24 mouse cellular contexts compared by ENCODE assay signal in genomic region chr1:42623766-42624165, GRCm38 (mm10).
DNase-seq lines count a peak whose midpoint lies in the region; ATAC-seq and TF ChIP-seq lines count a peak whose summit lies in the region.
"Had no signal": no experiment of that assay in that cellular context is flagged by ENCODE, and none has a peak within 500 bp of the region (broad histone marks: within the 10 kb centered on the region; RNA-seq: fewer than 3 reads in every experiment).

No protein-coding gene starts in this region.

- ATAC-seq in embryonic facial prominence, embryonic 14.5 days (ENCODE audit: low read depth), result no peak
- 0 out of 2 replicates have a peak, but pooled peaks have one; percentile 35 for ATAC-seq in kidney, embryonic 14.5 days (ENCODE audit: low FRiP score, low TSS enrichment)
- no peak for ATAC-seq in hindbrain, embryonic 12.5 days (ENCODE audit: low FRiP score)
- ATAC-seq: activated CD4-positive, CD25-positive, alpha-beta regulatory T cell, adult 4 months; CD4-positive, CD25-positive, alpha-beta regulatory T cell, adult 4 months; Patski had no signal

- H3K9me3 ChIP-seq in embryonic facial prominence, embryonic 14.5 days (ENCODE audit: control insufficient read depth, low read length), result 0 out of 2 replicates have a peak, but pooled peaks cover 6% of the 10 kb centered on the region
- H3K9me3 ChIP-seq in embryonic facial prominence, embryonic 10.5 days, result peaks cover 9% of the 10 kb centered on the region; the same call in 1 of the 2 replicates
- H3K9me3 ChIP-seq in kidney, embryonic 14.5 days (ENCODE audit: control insufficient read depth, low read length), result 0 out of 2 replicates have a peak, but pooled peaks cover 2% of the 10 kb centered on the region
- no peaks in the 10 kb centered on the region for H3K9me3 ChIP-seq in ES-E14 (ENCODE audit: control insufficient read depth, insufficient read depth, low read depth, low read length)
- peaks cover 7% of the 10 kb centered on the region; the same call in 1 of the 2 replicates for H3K9me3 ChIP-seq in hindbrain, embryonic 12.5 days (replicated peaks)

- no peak overlapping the region for H3K27ac ChIP-seq in embryonic facial prominence, embryonic 14.5 days (replicated peaks; ENCODE audit: low read depth, low read length)
- no peak overlapping the region for H3K27ac ChIP-seq in embryonic facial prominence, embryonic 10.5 days (replicated peaks)
- no peak overlapping the region for H3K27ac ChIP-seq in kidney, embryonic 14.5 days (ENCODE audit: low read depth, low read length)
- H3K27ac ChIP-seq in ES-E14 (ENCODE audit: insufficient read depth, low read depth, low read length, poor library complexity, severe bottlenecking), result no peak overlapping the region
- no peak overlapping the region for H3K27ac ChIP-seq in hindbrain, embryonic 12.5 days

- H3K4me2 ChIP-seq in embryonic facial prominence, embryonic 14.5 days (ENCODE audit: low read depth, low read length), result no peak overlapping the region; the same call in 1 of the 2 replicates
- no peak overlapping the region for H3K4me2 ChIP-seq in kidney, embryonic 14.5 days (replicated peaks; ENCODE audit: low read depth, low read length)
- no peak overlapping the region for H3K4me2 ChIP-seq in hindbrain, embryonic 12.5 days (replicated peaks)

- H3K9ac ChIP-seq in embryonic facial prominence, embryonic 14.5 days (ENCODE audit: low read depth, low read length), result no peak overlapping the region
- H3K9ac ChIP-seq in kidney, embryonic 14.5 days (ENCODE audit: low read depth, low read length), result no peak overlapping the region; the same call in 1 of the 2 replicates
- H3K9ac ChIP-seq in ES-E14 (ENCODE audit: insufficient read depth, low read depth, low read length, poor library complexity, severe bottlenecking), result no peak overlapping the region
- H3K9ac ChIP-seq in hindbrain, embryonic 12.5 days, result no peak overlapping the region

- no peaks in the 10 kb centered on the region for H3K27me3 ChIP-seq in embryonic facial prominence, embryonic 14.5 days (replicated peaks; ENCODE audit: control insufficient read depth, insufficient read depth, low read length)
- H3K27me3 ChIP-seq in embryonic facial prominence, embryonic 10.5 days (replicated peaks; ENCODE audit: low read depth, poor library complexity, severe bottlenecking), result peaks cover 16% of the 10 kb centered on the region
- H3K27me3 ChIP-seq in kidney, embryonic 14.5 days (ENCODE audit: control insufficient read depth, insufficient read depth, low read length), result no peaks in the 10 kb centered on the region
- H3K27me3 ChIP-seq in hindbrain, embryonic 12.5 days, result no peaks in the 10 kb centered on the region
- H3K27me3 ChIP-seq: CH12.LX had no signal

- H3K36me3 ChIP-seq in embryonic facial prominence, embryonic 14.5 days (ENCODE audit: control insufficient read depth, insufficient read depth, low read length), result no peaks in the 10 kb centered on the region
- no peaks in the 10 kb centered on the region for H3K36me3 ChIP-seq in embryonic facial prominence, embryonic 10.5 days (replicated peaks)
- H3K36me3 ChIP-seq in kidney, embryonic 14.5 days (ENCODE audit: control insufficient read depth, insufficient read depth, low read length), result no peaks in the 10 kb centered on the region
- H3K36me3 ChIP-seq in ES-E14 (ENCODE audit: control insufficient read depth, insufficient read depth, low read length, poor library complexity, severe bottlenecking), result no peaks in the 10 kb centered on the region
- no peaks in the 10 kb centered on the region; the same call in 1 of the 2 replicates for H3K36me3 ChIP-seq in hindbrain, embryonic 12.5 days
- H3K36me3 ChIP-seq: G1E had no signal

- 53% methylated on average over 6 of the region's 6 CpGs for WGBS in embryonic facial prominence, embryonic 14.5 days
- WGBS in embryonic facial prominence, embryonic 10.5 days, result 74% methylated on average over 6 of the region's 6 CpGs
- 72% methylated on average over 6 of the region's 6 CpGs for WGBS in kidney, embryonic 14.5 days
- WGBS in hindbrain, embryonic 12.5 days, result 73% methylated on average over 6 of the region's 6 CpGs

- no peak overlapping the region for H3K4me3 ChIP-seq in embryonic facial prominence, embryonic 14.5 days (ENCODE audit: low read depth, low read length)
- H3K4me3 ChIP-seq in embryonic facial prominence, embryonic 10.5 days, result no peak overlapping the region
- H3K4me3 ChIP-seq in kidney, embryonic 14.5 days (ENCODE audit: low read length), result no peak overlapping the region
- H3K4me3 ChIP-seq in ES-E14 (ENCODE audit: insufficient read depth in 1 of 2, low read depth in 1 of 2, low read length in 2 of 2, poor library complexity in 1 of 2, severe bottlenecking in 1 of 2), result no peak overlapping the region
- no peak overlapping the region for H3K4me3 ChIP-seq in hindbrain, embryonic 12.5 days

- in situ Hi-C loops in ES-E14 (cut with MboI; ENCODE audit: low sequenced_read_pairs in 2 of 2, unreplicated experiment in 2 of 2), result no loop called here

- peaks cover 8% of the 10 kb centered on the region; the same call in 1 of the 2 replicates for H3K4me1 ChIP-seq in embryonic facial prominence, embryonic 14.5 days (ENCODE audit: control insufficient read depth, insufficient read depth, low read length)
- peaks cover 41% of the 10 kb centered on the region for H3K4me1 ChIP-seq in embryonic facial prominence, embryonic 10.5 days
- H3K4me1 ChIP-seq in kidney, embryonic 14.5 days (ENCODE audit: control insufficient read depth, insufficient read depth, low read length), result no peaks in the 10 kb centered on the region; the same call in 1 of the 2 replicates
- no peaks in the 10 kb centered on the region for H3K4me1 ChIP-seq in ES-E14 (ENCODE audit: control insufficient read depth in 2 of 2, insufficient read depth in 2 of 2, low read length in 2 of 2, poor library complexity in 1 of 2)
- peaks cover 40% of the 10 kb centered on the region for H3K4me1 ChIP-seq in hindbrain, embryonic 12.5 days

- DNase-seq in embryonic facial prominence, embryonic 14.5 days (ENCODE audit: low spot score), result peak; percentile 22
- DNase-seq in embryonic facial prominence, embryonic 10.5 days (ENCODE audit: low spot score), result no peak
- no peak for DNase-seq in kidney, adult 11 months
- DNase-seq in ES-E14 (ENCODE audit: low read depth, low spot score) (no peak), NIH3T3 (ENCODE audit: low read depth) (peak; percentile 11)
- DNase-seq in urinary bladder, postnatal 14 days (ENCODE audit: low spot score), result no peak
- DNase-seq: adrenal gland, adult 2 months; adrenal gland, adult 8-10 months; adrenal gland, postnatal 10 days; adrenal gland, postnatal 14 days; adrenal gland, postnatal 25 days; adrenal gland, postnatal 36 days; B cell, adult 2 months; cerebellum, adult 11 months; cerebellum, adult 11-12 months; cerebellum, adult 18-20 months; cerebellum, adult 2 months had no signal

TF ChIP-seq in ES-E14, 5 proteins besides CTCF, POLR2A, EP300 and RAD21:
- peak; percentile 95 for TF ChIP-seq MAFK (IDR thresholded peaks at IDR 0.05; ENCODE audit: insufficient read depth, low read depth, low read length)
- TF ChIP-seq ZC3H11A (IDR thresholded peaks at IDR 0.05; ENCODE audit: borderline replicate concordance, low read depth, low read length), result no peak
- TF ChIP-seq HCFC1 (IDR thresholded peaks at IDR 0.05; ENCODE audit: borderline replicate concordance, insufficient read depth, low read length), result no peak
- TF ChIP-seq ZNF384 (IDR thresholded peaks at IDR 0.05; ENCODE audit: low read depth, low read length), result no peak

Comparison
In these comparisons a context has a peak if more than half of its experiments do, and no peak if none do; other contexts are left out.
1. DNase-seq: peak in embryonic facial prominence, embryonic 14.5 days (single experiment) and NIH3T3 (single experiment); none in embryonic facial prominence, embryonic 10.5 days (single experiment), kidney, adult 11 months (single experiment), ES-E14 (single experiment) and urinary bladder, postnatal 14 days (single experiment).